Mouse (Mus musculus): ENCODE results near the gene Megf11.

Megf11 gene

DNA sequence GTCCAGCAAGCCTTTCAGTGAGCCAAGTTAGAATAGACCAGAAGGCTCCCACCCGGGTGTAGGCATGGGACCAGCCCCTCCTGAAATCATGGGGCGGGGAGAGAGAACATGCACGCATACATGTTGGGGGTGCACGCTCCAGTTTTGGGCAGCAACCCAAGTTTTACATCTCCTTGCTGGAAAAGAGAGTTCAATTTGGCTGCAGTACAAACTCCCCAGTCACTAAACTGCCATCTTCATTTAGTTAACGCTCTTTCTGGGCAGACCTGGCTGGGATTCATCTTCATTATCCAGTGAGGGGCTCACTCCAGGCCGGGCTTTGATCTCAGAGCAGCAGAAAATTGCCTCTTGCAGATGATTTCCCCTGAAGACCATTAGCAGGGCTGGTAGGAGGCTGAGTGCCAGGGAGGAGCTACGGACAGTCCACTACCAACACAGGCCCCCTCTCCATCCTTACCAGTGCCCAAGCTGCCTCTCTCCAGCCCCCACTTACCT lies 218.8 kb downstream of the Megf11 start:
- no peak for DNase-seq (ENCODE audit: low read depth, low spot score)

DNA sequence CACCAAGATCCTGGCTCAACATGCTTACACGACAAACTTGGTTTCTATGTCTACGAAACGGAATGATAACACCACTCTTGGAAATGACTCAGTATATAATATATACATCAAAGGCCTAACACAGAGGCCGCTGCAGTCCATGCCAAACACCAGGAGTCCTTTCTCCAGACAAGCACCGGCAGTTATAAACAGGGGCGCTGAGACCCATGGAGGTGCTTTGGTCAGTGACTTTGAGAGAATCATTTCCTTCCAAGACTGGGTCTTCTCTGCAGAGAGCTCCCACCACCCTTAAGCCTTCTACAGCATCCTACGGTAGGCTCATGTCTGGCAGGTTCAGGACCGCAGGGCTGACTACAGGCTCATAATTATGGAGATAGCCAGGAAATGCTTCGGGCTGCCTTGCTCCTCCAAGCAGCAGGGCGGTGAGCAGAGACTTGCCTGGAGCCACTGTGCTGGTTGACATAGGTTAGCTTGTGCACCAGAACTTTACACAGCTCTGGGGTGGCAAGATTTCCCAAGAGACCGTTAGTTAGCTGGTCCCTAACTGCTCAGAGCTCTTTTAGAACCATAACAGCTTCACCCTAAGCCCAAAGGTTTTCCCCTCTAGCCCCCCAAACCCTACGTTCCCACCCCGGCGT lies 219.8 kb downstream of the Megf11 start:
- no peak for DNase-seq (ENCODE audit: low read depth, low spot score)

DNA sequence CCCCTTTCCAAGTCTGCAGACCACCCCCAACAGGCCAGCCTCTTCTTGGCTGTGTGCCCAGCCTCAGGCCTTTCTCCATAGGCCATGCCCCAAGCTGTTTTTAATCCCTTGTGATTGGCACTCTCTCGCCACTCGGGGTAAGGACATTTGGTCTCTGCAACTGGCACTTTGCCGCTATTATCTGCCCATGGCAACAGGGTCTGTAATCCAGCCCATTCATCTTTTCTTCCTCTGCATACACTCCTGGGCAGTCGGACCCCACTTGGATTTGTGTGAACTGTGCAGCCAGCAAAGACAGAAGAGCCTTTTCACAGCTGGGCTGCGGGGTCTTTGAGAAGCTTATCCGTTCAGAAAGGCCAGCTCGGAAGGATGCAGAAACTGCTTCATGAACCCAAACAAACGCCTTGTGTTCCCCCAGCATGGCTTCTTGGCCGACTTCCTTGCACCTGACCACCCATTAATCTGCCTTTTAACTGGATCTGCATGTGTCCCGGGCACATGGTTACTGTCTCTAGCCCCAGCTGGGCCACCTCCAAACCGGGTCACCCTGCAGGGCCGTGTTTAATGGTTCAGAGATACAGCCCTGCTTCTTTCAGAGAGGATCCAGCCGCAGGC lies 220.4 kb downstream of the Megf11 start:
- no peak for DNase-seq (ENCODE audit: low read depth, low spot score)

DNA sequence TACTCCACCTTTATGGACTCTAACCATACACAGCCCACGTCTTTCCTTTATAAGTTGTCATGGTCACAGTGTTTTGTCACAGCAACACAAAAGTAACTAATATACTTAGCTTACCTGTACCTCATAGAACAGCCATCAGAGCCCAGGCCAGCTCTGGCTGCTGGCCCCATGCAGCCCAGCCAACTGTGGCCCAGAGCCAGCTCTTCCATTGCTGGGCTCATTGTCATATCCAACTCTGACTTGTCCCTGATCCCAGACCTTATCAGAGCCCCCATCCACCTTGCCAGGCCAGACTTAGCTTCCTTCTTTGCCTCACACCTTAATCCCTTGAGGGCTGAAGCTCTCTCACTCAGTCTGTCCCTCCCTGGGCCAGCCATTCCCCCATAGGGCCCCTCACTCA lies 221.6 kb downstream of the Megf11 start:
- DNase-seq (ENCODE audit: low read depth, low spot score), result no peak

DNA sequence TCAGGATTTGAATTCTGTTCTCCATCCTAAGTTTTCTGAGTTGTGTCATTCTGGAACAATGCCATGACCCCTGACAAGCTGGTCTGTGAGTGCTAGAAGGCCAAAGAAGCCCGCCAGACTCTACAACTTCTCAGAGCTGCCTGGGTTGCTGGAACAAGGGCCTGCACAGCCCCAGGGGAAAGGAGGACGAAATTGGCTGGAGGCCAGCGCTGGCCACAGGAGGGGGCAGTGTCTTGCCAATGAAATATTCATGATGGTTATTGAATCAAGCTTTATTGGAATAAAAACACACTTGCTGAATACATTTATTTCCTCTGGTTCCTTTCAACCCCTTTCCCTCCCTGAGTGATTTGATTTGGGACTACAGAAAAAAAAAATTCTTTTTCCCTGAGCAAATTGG lies 224.1 kb downstream of the Megf11 start:
- DNase-seq (ENCODE audit: low read depth, low spot score), result no peak

DNA sequence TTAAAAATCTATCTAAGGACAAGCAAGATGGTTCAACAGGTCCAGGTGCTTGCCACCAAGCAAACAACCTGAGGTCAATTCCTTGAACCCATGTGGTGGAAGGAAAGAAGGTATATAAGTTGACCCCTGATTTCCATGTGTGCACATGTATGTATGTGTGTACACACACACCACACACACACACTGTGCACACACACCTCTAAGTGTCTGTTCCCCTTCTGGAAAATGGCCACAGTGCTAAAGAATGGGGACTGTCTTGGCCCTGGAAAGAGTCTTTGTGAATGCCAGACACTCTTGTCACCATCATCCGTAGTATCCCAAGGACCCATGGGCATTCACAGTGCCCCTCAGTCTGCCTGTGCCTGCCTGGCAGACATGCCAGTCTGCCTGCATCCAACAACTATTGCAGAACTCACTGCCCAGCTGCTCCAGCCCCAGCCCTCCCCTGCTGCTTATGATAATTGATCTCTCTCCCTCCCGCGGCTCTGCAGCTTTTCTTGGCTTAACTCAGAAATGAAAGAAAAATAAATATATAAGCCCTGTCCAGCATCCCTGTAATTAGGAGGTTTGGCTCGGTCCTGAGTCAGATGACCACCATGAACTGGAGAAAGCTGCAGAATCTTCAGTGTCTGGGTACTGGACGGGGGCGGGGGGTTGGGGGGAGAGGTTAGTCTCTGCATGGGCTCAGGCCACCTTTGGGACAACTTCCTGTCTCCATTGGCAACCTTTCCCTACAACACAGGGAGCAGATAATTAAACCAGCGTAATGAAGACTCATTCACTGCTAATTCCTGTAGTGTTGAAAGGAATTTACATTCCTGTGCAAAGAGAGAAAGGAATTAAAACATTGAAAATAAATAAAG lies 226.9 kb downstream of the Megf11 start:
- no peak for DNase-seq (ENCODE audit: low read depth, low spot score)

DNA sequence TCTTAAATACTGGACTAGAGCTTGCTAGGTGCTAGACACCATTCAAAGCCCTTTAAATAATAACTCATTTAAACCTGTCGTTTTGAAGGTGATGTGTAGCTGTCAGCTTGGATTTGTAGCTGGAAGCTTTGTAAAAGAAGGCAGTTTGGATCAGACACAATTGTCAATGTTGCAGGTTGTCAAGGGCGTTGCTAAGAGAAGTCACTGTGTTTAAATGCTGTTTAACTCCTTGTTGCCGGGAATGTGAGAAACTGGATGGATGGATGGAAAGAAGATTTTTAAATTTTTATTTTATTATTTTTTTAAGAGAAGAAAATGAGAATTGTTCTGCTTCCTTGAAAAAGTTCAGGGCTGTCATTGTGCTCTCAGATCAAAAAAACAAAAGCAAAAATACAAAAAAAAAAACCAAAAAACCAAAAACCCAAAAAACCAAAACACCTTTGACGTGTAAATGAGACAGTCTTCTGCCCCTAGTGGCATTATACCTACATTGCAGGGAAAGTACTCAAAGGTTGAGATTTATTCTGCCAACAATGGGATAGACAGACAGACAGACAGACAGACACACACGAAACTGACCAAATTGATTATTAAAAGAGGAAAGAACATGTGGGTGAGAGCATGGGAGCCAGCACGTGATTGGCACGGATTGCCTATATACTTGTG lies 227.7 kb downstream of the Megf11 start:
- DNase-seq (ENCODE audit: low read depth, low spot score), result peak; percentile 26

DNA sequence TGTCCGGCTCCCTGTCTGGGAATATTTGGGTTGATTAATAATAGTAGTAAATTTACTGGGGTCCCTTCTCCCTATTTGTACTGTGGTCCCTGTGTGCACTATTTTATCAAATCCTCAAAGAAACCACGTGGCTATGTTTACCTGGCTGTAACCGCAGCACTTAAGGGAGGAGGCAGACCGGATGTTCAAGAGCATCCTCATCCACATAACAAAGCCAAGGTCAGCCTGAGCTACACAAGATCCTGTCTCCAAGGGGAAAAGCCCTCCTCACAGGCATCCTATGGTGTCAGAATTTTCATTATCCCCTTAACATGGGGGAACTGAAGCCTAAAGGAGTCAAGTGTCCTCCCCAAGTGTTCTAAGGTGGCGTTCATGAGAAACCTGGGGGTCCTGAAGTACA lies 232.0 kb downstream of the Megf11 start:
- no peak for DNase-seq (ENCODE audit: low read depth, low spot score)

DNA sequence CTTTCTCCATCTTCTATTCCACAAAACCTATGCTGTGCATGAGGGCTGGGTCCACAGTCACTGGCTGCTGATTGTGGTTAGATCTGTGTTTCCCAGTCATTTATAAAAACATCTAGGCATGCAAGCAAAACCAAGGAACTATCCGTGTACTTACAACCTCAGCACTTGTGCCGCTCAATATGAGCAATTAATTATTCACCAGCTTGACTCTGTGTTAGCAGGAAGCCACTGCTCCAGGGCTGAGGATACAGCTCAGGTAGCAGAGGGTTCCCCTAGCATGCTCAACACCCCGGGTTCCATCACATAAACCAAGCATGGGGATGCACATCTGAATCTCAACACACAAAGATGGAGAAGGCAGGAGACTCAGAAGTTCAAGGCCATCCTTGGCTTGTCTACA lies 233.0 kb downstream of the Megf11 start:
- no peak for DNase-seq (ENCODE audit: low read depth, low spot score)

DNA sequence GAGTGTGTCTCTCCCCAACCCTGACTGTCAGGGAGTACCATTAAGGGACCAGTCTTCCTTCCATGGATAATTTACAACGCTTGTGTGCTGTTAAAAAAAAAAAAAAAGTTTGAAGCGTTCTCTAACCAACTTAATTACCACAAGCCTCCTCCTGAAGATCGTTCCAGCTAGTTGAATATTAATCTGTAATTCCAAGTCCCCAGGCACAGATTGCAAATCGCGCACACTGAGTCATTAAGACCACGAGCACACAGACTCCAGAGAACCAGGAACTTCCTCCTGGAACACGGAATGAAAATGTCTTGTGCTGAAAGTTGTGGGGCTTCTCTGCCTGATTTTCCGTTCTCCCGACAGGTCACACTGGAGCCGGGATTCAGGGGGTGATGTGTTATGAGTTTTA lies 234.0 kb downstream of the Megf11 start:
- DNase-seq (ENCODE audit: low read depth, low spot score), result no peak

DNA sequence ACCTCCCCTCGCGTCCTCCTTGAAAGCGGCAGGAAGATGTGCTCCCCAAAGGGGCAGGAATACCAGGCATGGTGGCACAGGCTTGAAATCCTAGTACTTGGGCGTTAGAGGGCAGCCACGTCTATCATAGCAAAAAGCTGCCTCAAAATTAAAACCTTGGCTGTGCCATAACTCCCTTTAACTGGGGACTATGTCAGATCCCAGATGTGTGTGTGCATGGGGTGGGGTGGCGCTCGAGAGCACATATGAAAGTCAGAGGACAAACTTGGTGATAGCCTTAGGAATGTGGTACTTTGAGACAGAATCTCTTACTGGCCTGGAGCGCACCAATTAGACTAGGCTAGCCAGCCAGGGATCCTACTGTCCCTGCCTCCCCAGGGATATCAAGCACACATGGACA lies 235.2 kb downstream of the Megf11 start:
- peak; percentile 8 for DNase-seq (ENCODE audit: low read depth, low spot score)

DNA sequence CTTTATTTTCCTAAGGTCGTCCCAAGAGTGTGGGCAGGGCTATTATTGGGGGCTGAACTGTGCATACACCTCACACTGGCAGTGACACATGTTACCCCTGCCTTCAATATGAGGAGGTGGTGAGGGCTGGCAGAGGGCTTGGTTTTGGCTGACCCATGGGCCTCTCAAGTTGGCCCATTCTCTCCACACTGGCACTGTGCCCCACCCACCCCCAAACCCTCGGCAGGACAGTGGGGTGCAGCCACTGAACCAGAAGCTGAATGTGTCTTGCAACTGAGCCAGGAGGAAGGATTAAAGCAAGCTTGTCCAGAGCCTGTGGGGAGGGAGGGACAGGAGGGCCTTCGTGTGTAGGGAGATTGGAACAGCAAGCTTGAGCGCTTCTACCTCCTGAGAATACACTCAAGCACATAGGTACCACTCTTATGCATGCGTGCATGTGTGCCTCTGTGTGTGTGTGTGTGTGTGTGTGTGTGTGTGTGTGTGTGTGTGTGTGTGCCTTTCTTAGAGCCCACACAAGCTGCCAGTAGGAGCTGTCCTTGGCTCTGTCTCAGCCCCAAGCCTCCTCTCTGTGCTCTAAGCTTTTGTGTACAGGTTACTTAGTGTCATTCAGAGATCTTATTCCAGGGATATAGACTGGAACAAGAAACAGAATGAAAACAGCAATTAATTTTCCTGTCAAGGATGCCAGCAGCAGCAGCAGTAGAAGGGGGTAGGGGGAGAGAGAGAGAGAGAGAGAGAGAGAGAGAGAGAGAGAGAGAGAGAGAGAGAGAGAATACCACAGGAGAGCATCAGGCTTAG lies 236.3 kb downstream of the Megf11 start:
- no peak for DNase-seq (ENCODE audit: low read depth, low spot score)

DNA sequence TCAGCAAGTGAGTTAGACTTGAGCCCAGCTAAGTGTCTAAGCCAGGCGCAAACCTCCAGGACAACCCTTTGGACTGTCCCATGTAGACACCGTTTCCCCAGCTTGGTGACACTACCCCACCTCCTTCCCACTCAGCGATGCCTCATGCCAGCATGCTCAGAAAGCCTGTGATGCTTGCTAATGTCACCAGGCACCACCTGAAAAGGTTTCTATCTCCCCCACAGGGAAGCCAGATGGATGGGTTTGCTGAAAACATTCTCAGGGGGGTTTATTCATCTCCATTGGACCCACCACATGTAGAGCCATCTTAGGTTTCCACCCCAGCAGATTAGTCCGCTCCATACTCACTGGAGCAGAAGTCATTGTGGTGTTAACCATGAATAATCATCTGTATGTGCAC lies 237.9 kb downstream of the Megf11 start:
- DNase-seq (ENCODE audit: low read depth, low spot score), result no peak

DNA sequence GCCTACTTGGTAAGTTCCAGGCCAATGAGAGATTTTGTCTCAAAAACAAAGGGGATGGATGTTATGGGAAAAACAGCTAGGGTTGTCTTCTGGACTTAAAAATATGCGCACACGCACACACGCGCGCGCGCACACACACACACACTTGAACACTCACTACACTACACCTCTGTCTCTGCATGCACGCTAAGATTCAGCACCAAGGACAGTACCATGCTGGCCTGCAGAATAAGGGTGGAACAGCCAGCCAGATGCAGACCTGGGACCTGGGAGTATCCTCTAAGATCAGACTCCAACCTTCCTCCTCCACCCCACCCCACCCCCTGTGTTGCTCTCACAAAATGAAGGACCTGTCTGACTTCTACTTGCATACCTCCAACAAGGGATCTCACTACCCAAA lies 239.1 kb downstream of the Megf11 start:
- peak; percentile 68 for DNase-seq (ENCODE audit: low read depth, low spot score)

DNA sequence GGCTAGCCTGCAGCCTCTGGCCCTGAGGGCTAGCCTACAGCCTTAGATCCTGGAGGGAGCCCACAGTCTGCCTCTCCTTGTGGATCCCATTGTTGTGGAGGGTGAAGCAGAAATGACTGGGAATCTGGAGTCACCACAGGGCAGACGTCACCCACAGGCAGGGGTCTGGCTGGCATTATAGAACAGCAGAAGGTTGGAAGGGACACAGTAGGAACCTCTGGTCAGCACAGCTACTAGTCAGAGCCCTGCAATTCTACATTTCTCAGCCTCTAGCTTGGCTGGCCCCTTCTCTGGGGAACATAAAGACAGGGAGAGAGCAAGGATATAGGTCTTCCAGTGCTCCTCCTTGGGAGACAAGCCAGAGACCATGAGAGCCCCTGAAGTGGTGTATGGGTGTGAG lies 244.4 kb downstream of the Megf11 start:
- no peak for DNase-seq (ENCODE audit: low read depth, low spot score)

DNA sequence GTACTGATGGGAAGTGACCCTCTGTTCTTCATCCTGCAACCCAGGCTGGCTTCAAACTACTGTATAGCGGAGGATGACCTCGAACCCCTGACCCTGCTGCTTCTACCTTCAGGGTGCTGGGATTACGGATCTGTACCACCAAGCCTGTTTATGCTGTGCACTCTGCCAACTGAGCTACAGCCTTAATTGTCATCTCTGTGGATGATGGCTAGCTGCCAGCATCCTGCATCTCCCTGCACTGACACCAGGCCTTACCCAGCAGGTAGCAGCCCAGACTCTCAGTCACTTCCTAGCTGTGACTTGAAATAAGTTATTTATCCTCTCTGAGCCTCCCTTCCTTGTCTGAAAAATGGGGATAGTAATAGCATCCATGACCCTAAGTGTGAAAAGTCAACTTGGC lies 247.7 kb downstream of the Megf11 start:
- DNase-seq (ENCODE audit: low read depth, low spot score), result no peak

DNA sequence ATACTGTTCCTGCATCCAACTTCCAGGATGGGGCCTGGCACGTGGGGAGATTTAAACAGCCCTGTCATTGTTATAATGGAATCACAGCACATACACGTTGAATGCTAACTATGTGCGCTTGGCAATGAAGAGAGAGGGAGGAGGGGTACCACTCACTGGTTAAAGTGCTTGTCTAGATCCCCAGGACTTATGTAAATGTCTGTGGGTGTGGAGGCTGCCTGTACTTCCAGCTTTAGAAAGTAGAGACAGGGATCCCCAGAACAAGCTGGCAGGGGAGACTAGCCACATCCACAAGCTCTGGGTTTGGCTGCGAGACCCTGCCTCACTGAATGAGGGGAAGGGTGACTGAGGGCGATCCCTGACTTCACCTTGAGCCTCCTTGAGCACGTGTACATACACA lies 250.7 kb downstream of the Megf11 start:
- no peak for DNase-seq (ENCODE audit: low read depth, low spot score)

DNA sequence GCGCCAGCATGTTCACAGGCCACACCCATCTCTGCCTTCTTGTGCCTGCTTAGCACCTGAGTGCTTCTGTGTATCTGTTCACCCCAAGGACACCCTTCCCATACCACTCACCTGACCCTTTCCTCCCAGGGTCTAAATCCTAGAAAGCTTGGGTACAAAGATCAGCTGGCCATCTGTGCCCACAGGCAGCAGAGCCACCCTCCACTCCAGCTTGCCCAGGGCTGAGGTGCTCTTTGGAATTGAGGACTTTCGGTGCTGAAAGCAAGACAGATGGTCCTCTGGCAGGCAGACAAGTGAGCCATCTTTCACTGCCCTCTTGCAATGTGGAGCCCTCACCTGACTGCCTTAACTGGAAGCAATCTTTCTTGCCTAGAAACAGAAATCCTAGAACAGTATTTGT lies 251.5 kb downstream of the Megf11 start:
- no peak for DNase-seq (ENCODE audit: low read depth, low spot score)

DNA sequence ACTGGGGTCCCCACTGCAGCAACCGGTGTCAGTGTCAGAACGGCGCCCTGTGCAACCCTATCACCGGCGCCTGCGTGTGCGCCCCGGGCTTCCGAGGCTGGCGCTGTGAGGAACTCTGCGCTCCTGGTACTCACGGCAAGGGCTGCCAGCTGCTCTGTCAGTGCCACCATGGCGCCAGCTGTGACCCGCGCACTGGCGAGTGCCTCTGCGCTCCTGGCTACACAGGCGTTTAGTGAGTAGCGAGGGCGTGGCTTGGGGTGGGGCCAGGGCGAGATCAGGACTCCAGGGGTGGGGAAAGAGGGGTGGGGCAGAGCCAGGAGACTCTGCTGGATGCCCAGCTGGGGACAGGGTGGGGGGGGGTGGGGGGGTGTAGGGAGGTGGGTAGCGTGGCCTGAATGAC lies 252.8 kb downstream of the Megf11 start:
- no peak for DNase-seq (ENCODE audit: low read depth, low spot score)

DNA sequence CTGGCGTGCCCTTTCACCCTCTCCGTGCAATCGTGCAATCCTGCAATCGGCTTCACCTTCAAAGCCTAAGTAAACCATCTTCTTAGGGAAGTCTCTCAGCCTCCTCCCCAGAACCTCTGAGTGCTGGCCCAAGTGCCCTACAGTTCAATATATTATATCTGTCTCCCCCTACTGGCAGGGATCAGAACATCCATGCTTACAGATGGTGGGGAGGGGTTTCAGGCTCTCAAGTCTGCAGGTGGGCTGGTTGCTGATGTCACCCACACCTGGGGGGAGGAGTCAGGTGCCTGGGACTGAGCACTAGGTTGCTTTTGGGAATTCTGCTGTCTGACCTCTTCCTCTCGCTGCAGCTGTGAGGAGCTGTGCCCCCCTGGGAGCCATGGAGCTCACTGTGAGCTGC lies 254.2 kb downstream of the Megf11 start:
- peak; percentile 56 for DNase-seq (ENCODE audit: low read depth, low spot score)

DNA sequence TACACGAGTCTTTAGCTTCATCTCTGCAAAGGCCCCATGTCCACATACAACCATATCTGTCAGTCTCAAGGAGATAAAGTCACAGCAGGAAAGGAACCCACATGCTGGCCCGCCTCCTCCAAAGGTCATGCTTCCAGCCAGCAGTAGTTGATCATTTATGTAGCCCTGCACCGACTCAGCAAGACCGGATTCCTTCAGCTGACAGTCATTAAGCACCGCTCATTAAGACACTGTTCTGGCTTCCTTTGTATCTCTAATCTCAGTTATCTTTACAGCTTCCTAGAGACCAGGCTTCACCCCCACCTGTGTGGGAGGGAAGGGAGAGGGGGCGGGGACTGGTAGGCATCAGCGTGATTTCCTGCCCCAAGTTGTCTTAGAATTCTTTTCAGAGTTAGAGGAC lies 258.7 kb downstream of the Megf11 start:
- no peak for DNase-seq (ENCODE audit: low read depth, low spot score)
